29 mouse cellular contexts compared by ENCODE assay signal in genomic region chr12:77535147-77535546, GRCm38 (mm10).
DNase-seq lines count a peak whose midpoint lies in the region; ATAC-seq and TF ChIP-seq lines count a peak whose summit lies in the region.
"Had no signal": no experiment of that assay in that cellular context is flagged by ENCODE, and none has a peak within 500 bp of the region (broad histone marks: within the 10 kb centered on the region; RNA-seq: fewer than 3 reads in every experiment).

No protein-coding gene starts in this region.

- no peak for ATAC-seq in forebrain, embryonic 16.5 days
- ATAC-seq: activated CD4-positive, CD25-positive, alpha-beta regulatory T cell, adult 4 months; forebrain, embryonic 13.5 days; midbrain, embryonic 15.5 days had no signal

- no peak for TF ChIP-seq POLR2A in spleen, adult 2 months (IDR thresholded peaks at IDR 0.05; ENCODE audit: low read depth, low read length)

- H3K4me3 ChIP-seq in spleen, adult 2 months (ENCODE audit: extremely low read depth, insufficient read depth, insufficient read length), result no peak overlapping the region
- no peak overlapping the region for H3K4me3 ChIP-seq in forebrain, embryonic 16.5 days (replicated peaks; ENCODE audit: low read length)
- no peak overlapping the region for H3K4me3 ChIP-seq in limb, embryonic 10.5 days
- H3K4me3 ChIP-seq: forebrain, embryonic 13.5 days; heart, adult 2 months; hindbrain, embryonic 10.5 days; hindbrain, embryonic 15.5 days; layer of hippocampus, adult 2 months; left cerebral cortex, adult 2 months; liver, embryonic 13.5 days; midbrain, embryonic 10.5 days; midbrain, embryonic 15.5 days; neural tube, embryonic 12.5 days had no signal

- H3K4me1 ChIP-seq in spleen, adult 2 months (ENCODE audit: control insufficient read depth, insufficient read depth, insufficient read length), result peaks cover 56% of the 10 kb centered on the region; the same call in 1 of the 2 replicates
- no peaks in the 10 kb centered on the region for H3K4me1 ChIP-seq in forebrain, embryonic 16.5 days (replicated peaks; ENCODE audit: control insufficient read depth, insufficient read depth, low read length)
- peaks cover 5% of the 10 kb centered on the region; the same call in 1 of the 2 replicates for H3K4me1 ChIP-seq in limb, embryonic 10.5 days
- H3K4me1 ChIP-seq: forebrain, embryonic 13.5 days; hindbrain, embryonic 15.5 days; liver, embryonic 13.5 days; midbrain, embryonic 10.5 days; midbrain, embryonic 15.5 days; neural tube, embryonic 12.5 days had no signal

- no peak for TF ChIP-seq CTCF in spleen, adult 2 months (IDR thresholded peaks at IDR 0.05; ENCODE audit: extremely low read depth, insufficient read depth, insufficient read length, insufficient replicate concordance)

- WGBS in spleen, adult 2 months, result 33% methylated on average over 3 of the region's 3 CpGs
- WGBS in forebrain, embryonic 16.5 days, result 66% methylated on average over 3 of the region's 3 CpGs
- 73% methylated on average over 3 of the region's 3 CpGs for WGBS in limb, embryonic 10.5 days

- H3K36me3 ChIP-seq in spleen, adult 2 months (ENCODE audit: control insufficient read depth, insufficient read depth, low read length), result no peaks in the 10 kb centered on the region
- H3K36me3 ChIP-seq in forebrain, embryonic 16.5 days (ENCODE audit: control insufficient read depth, insufficient read depth), result no peaks in the 10 kb centered on the region
- H3K36me3 ChIP-seq in limb, embryonic 10.5 days, result no peaks in the 10 kb centered on the region
- H3K36me3 ChIP-seq: hindbrain, embryonic 10.5 days; hindbrain, embryonic 15.5 days; liver, embryonic 13.5 days; midbrain, embryonic 10.5 days; midbrain, embryonic 15.5 days; neural tube, embryonic 12.5 days had no signal

- peak overlapping the region; percentile 74; the same call in 1 of the 2 replicates for H3K27ac ChIP-seq in spleen, adult 2 months (ENCODE audit: insufficient read depth, low read length)
- H3K27ac ChIP-seq in forebrain, embryonic 16.5 days (ENCODE audit: low read length), result no peak overlapping the region
- H3K27ac ChIP-seq in limb, embryonic 10.5 days, result no peak overlapping the region
- H3K27ac ChIP-seq: forebrain, embryonic 13.5 days; heart, adult 2 months; hindbrain, embryonic 10.5 days; hindbrain, embryonic 15.5 days; layer of hippocampus, adult 2 months; left cerebral cortex, adult 2 months; liver, embryonic 13.5 days; midbrain, embryonic 10.5 days; midbrain, embryonic 15.5 days; neural tube, embryonic 12.5 days had no signal

- no peaks in the 10 kb centered on the region for H3K27me3 ChIP-seq in spleen, adult 2 months (ENCODE audit: control insufficient read depth, insufficient read depth, low read length)
- no peaks in the 10 kb centered on the region for H3K27me3 ChIP-seq in forebrain, embryonic 16.5 days (replicated peaks; ENCODE audit: control insufficient read depth, insufficient read depth, low read length)
- H3K27me3 ChIP-seq in limb, embryonic 10.5 days (ENCODE audit: low read depth, poor library complexity, severe bottlenecking), result no peaks in the 10 kb centered on the region
- H3K27me3 ChIP-seq: forebrain, embryonic 13.5 days; hindbrain, embryonic 15.5 days; liver, embryonic 13.5 days; midbrain, embryonic 15.5 days; neural tube, embryonic 12.5 days had no signal

- no peak overlapping the region for H3K9ac ChIP-seq in forebrain, embryonic 16.5 days (replicated peaks; ENCODE audit: low read depth, low read length)
- H3K9ac ChIP-seq: forebrain, embryonic 13.5 days; hindbrain, embryonic 15.5 days; liver, embryonic 13.5 days; midbrain, embryonic 15.5 days; neural tube, embryonic 12.5 days had no signal

- H3K4me2 ChIP-seq in forebrain, embryonic 16.5 days (ENCODE audit: low read length), result no peak overlapping the region
- H3K4me2 ChIP-seq: forebrain, embryonic 13.5 days; hindbrain, embryonic 15.5 days; liver, embryonic 13.5 days; midbrain, embryonic 15.5 days; neural tube, embryonic 12.5 days had no signal

- H3K9me3 ChIP-seq in forebrain, embryonic 16.5 days (ENCODE audit: control insufficient read depth, low read length), result no peaks in the 10 kb centered on the region
- H3K9me3 ChIP-seq in limb, embryonic 10.5 days (replicated peaks), result no peaks in the 10 kb centered on the region
- H3K9me3 ChIP-seq: forebrain, embryonic 13.5 days; hindbrain, embryonic 10.5 days; hindbrain, embryonic 15.5 days; liver, embryonic 13.5 days; midbrain, embryonic 10.5 days; midbrain, embryonic 15.5 days; neural tube, embryonic 12.5 days had no signal

- no peak for DNase-seq in spleen, adult 2 months (ENCODE audit: low read depth in 1 of 2, low spot score in 2 of 2)
- no peak for DNase-seq in spleen, postnatal 14 days (ENCODE audit: low spot score in 2 of 2)
- DNase-seq in B cell, adult 2 months, result peak; percentile 36 to 47
- peak; percentile 39 for DNase-seq in T-cell, adult 2 months (ENCODE audit: low spot score)
- peak; percentile 53 for DNase-seq in thymus, postnatal 14 days
- DNase-seq in heart, adult 8-10 months (ENCODE audit: low spot score), result no peak
- no peak for DNase-seq in limb, embryonic 10.5 days (ENCODE audit: low spot score)
- DNase-seq: adrenal gland, adult 2 months; adrenal gland, postnatal 36 days; cerebellum, adult 2 months; gastrocnemius, postnatal 36 days; heart, adult 2 months; heart, postnatal 14 days; kidney, adult 2 months; kidney, postnatal 36 days; liver, embryonic 13.5 days; lung, adult 2 months; lung, postnatal 14 days; right cerebral cortex, postnatal 4 days had no signal

Comparison
In these comparisons a context has a peak if more than half of its experiments do, and no peak if none do; other contexts are left out.
1. DNase-seq: peak in B cell, adult 2 months (2 of 2), T-cell, adult 2 months (single experiment) and thymus, postnatal 14 days (single experiment); none in spleen, adult 2 months (0 of 2), spleen, postnatal 14 days (0 of 2), heart, adult 8-10 months (single experiment) and limb, embryonic 10.5 days (single experiment).